Mouse (Mus musculus): ENCODE data around the gene Psmd3. TPM values are rescaled to one million over a fixed set of nuclear protein-coding genes. Genes with fewer than 3 reads are reported as not detected.
"Not testable (repeated sequence)": the region's sequence is repeated elsewhere in the genome, so short reads cannot be mapped to it uniquely, and the experiment has no call there.

Gene Psmd3
- total RNA-seq, 4 experiments from 2014 or later = 104 to 107 (median 104) TPM

DNA sequence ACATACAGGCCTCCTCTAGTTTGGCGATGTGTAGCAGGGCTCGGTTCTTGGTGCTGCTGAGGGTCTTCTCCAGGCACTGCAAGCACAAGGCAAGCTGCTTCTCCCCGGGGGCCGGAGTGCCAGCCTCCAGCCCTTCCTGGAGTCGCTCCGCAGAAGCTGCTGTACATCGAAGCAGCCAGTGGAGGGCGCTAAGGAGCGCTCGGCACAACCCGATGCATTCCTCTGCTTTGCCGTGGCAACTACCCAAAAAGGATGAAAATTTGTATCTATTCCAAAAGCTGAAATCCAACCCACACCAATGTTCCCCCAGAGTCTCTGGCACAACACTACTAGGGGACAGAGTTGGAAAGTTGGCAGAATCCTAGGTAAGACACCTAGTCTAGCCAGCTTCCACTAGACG lies 35.5 kb downstream of the Psmd3 start:
- peak; percentile 67 to 76 for DNase-seq (ENCODE audit: low spot score in 2 of 2)

DNA sequence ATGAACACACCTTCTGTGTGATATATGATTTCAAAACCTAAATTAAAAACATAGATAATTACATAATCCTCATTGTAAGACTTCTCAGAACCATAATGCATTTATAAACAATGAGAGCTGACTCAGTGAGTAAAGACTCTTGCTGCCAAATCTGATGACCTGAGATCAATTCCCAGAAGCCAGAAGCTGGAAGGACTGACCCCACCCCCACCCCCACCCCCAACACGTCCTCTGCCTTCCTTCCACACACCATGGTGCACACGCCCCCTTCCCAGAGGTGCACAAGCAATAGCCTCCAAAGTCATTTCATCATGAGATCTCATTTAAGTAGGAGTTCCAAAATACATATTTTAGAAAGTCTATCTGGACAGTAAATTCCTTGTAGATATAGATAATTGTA lies 38.4 kb downstream of the Psmd3 start:
- DNase-seq (ENCODE audit: low spot score in 2 of 2) = no peak

GRCm38 (mm10) chr11:98721458-98722226 lies 39.3 kb downstream of the Psmd3 start:
- DNase-seq (ENCODE audit: low spot score in 2 of 2) = peak; percentile 84 to 88

DNA sequence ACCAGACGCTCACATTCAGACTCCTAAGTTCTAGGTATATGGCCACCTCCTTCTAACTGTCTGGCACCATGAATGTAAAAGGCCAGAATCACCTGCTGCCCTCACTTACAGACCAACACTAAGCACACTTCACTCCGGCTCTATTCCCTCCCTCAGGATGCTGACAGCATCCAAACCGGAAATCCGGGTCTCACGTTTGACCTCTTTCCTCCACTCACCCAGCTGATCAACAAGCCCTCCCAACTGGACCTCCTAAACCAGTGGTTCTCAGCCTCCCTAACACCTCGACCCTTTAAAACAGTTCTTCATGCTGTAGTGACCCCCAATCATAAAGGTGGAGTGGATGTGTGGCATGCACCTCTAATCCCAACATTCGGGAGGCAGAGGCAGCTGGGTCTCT lies 40.7 kb downstream of the Psmd3 start:
- no peak for DNase-seq (ENCODE audit: low spot score in 2 of 2)

GRCm38 (mm10) chr11:98725926-98726506 lies 43.7 kb downstream of the Psmd3 start:
- no peak for DNase-seq (ENCODE audit: low spot score in 2 of 2)

GRCm38 (mm10) chr11:98729119-98729588 lies 46.8 kb downstream of the Psmd3 start, which contains the start of gene Med24:
Gene Med24 (minus strand): TSS chr11:98729435.
- DNase-seq (ENCODE audit: low spot score in 2 of 2) = peak in 1 of 2 experiments; percentile 84

- DNase-seq (ENCODE audit: low spot score in 2 of 2) = no peak
These were observed 48.4 kb downstream of the Psmd3 start for GRCm38 (mm10) chr11:98730727-98731126.

DNA sequence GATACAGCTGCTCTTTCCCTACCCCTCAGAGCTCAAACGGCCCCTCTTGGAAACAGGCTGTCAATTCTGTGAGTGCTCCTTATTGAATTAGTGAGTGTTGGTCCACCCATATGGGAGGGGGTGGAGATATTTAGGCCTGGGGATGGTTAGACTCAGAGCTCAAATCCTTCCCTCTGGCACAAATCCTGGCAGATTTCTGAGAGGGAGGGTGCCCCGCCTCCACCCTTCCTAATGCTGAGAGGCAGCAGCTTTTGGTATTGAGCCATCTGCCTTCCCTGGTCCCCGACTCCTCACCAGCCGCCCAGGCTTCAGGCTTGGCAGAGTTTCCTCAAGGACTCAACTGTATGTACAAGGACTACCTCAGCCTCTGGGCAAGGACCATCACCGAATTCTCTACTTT lies 48.8 kb downstream of the Psmd3 start:
- no peak for DNase-seq (ENCODE audit: low spot score in 2 of 2)

GRCm38 (mm10) chr11:98734020-98734419 lies 51.7 kb downstream of the Psmd3 start:
- no peak for DNase-seq (ENCODE audit: low spot score in 2 of 2)

DNA sequence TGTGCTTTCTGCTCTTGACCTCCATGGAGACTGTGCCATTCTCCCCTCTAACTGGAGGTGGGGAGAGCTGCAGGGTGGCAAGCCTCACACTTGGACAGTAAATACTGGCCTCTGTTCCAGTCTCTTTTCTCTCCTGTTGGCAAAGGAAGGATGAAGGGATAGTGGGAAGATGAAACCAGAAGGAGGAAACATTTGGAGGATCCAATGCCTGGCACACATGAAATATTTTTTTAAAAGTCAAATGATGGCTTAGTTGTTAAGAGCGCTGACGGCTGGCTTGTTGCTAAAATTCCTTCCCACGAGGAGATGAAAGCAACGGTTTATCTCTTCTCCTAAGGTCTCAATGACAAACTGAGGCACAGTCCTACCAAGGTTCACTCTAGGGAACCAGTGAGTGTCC lies 52.8 kb downstream of the Psmd3 start:
- DNase-seq (ENCODE audit: low spot score in 2 of 2) = no peak

- DNase-seq (ENCODE audit: low spot score in 2 of 2) = no peak
These were observed 53.8 kb downstream of the Psmd3 start for GRCm38 (mm10) chr11:98736176-98736575.

DNA sequence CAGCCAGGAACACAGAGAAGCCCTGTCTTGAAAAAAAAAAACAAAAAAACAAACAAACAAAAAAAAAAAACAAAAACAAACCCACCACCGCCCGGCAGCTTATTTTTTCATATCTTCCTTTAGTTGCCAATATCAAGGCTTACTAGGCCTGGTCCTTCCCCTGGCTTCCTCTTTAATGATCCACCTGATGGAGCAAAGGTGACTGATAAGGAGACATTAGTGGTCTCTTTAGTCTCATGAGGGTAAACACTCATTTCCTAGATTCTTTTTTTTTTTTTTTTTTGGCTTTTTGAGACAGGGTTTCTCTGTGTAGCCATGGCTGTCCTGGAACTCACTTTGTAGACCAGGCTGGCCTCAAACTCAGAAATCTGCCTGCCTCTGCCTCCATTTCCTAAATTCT lies 54.9 kb downstream of the Psmd3 start:
- DNase-seq (ENCODE audit: low spot score in 2 of 2) = not testable (repeated sequence)

GRCm38 (mm10) chr11:98738428-98738911 lies 56.1 kb downstream of the Psmd3 start:
- no peak for DNase-seq (ENCODE audit: low spot score in 2 of 2)

- no peak for DNase-seq (ENCODE audit: low spot score in 2 of 2)
These were observed 56.6 kb downstream of the Psmd3 start for GRCm38 (mm10) chr11:98738925-98739324.

DNA sequence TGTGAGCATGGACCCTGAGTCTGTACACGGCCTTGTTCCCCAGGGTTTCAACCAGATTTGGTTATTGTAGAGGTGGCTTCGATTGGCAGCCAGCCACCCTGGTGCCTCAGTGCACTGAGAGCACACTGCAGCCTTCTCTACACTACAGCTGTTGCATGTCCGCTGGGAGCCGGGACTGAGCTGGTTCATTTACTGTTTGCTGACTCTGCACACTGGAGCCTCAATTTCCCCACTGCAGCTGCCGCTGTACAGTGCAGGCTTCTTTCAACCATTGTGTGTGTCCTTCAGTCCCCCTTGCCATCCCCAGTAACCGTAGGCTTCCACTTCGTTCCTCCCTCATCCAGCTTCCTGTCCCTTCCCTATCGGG lies 57.7 kb downstream of the Psmd3 start:
- DNase-seq (ENCODE audit: low spot score in 2 of 2) = no peak

- peak in 1 of 2 experiments; percentile 68 for DNase-seq (ENCODE audit: low spot score in 2 of 2)
These were observed 58.2 kb downstream of the Psmd3 start, which contains the start of gene Thra for GRCm38 (mm10) chr11:98740393-98741050. Gene Thra (plus strand): TSS chr11:98740638.

GRCm38 (mm10) chr11:98741051-98741620 lies 58.8 kb downstream of the Psmd3 start:
- no peak for DNase-seq (ENCODE audit: low spot score in 2 of 2)

DNA sequence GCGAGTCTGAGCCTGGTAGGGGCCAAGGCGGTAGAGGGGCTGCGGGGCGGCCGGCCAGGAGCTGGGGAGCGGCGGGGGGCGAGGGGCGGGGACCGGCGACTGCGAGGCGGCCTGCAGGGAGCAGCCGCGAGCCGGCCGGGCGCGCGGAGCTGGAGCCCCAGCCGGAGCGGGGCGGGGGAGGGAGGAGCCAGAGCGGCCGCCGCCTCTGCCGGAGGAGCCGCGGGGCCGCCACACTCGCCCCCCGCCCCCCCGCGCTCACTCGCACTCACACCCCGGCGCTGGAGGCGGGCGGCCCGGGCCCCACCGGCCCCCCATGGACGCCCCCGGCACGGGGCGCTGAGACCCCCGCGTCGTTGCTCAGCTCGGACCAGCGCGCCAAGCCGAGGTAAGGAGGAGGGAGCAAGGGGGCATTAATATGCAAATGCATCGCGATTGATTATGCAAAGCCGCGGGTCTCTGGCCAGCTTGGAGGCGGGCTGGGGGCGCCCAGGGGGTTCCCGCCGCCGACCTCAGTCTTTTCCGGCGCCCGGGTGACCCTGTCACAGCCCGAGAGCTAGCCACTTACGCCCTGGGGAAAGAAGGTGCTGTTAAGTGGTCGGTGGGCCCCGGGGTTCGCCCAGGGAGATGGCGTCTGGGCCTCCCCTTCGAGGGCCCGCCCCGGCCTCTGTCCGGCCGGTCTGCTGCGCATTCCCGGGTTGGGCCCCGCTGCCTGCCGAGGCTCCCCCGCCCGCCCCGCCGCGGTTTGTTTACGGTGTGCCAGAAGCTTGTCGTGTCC lies 59.5 kb downstream of the Psmd3 start:
- DNase-seq (ENCODE audit: low spot score in 2 of 2) = peak in 1 of 2 experiments; percentile 75

GRCm38 (mm10) chr11:98742397-98743291 lies 60.3 kb downstream of the Psmd3 start:
- DNase-seq (ENCODE audit: low spot score in 2 of 2) = no peak
